Mouse (Mus musculus) cerebellum, postnatal 4 days (tissue): ENCODE measurements around the gene Sgcb.
"Not testable (repeated sequence)": the region's sequence is repeated elsewhere in the genome, so short reads cannot be mapped to it uniquely, and the experiment has no call there.

Experiments
- DNase-seq, 2 experiments: peaks; one replicate each; pipeline ENCODE4 v3.0.0; 2022; ENCODE audit warnings: low spot score in 2 of 2, mixed read lengths in 1 of 2

The Sgcb gene

GRCm38 (mm10) chr5:73633141-73633540 lies 14.4 kb downstream of the Sgcb start:
- peak; percentile 82 to 87 for DNase-seq

GRCm38 (mm10) chr5:73632291-73632690 lies 15.3 kb downstream of the Sgcb start, which contains the start of gene Lrrc66:
TSS of gene Lrrc66 (minus strand) at chr5:73632526.
- no peak for DNase-seq

- DNase-seq: no peak
Observed at GRCm38 (mm10) chr5:73631001-73631558, 16.5 kb downstream of the Sgcb start.

- DNase-seq: no peak
Observed at GRCm38 (mm10) chr5:73630141-73630540, 17.4 kb downstream of the Sgcb start.

GRCm38 (mm10) chr5:73627991-73628390 lies 19.6 kb downstream of the Sgcb start:
- DNase-seq: no peak

- no peak for DNase-seq
Observed at GRCm38 (mm10) chr5:73627559-73627958, 20.0 kb downstream of the Sgcb start.

GRCm38 (mm10) chr5:73626842-73627241 lies 20.7 kb downstream of the Sgcb start:
- no peak for DNase-seq

- DNase-seq: no peak
Observed at GRCm38 (mm10) chr5:73625505-73625904, 22.1 kb downstream of the Sgcb start.

GRCm38 (mm10) chr5:73618969-73619368 lies 28.6 kb downstream of the Sgcb start:
- no peak for DNase-seq

- DNase-seq: no peak
Observed at GRCm38 (mm10) chr5:73615211-73615610, 32.4 kb downstream of the Sgcb start.

GRCm38 (mm10) chr5:73613296-73613695 lies 34.3 kb downstream of the Sgcb start:
- no peak for DNase-seq

GRCm38 (mm10) chr5:73611071-73611470 lies 36.5 kb downstream of the Sgcb start:
- DNase-seq: no peak

- no peak for DNase-seq
Observed at GRCm38 (mm10) chr5:73604964-73605363, 42.6 kb downstream of the Sgcb start.

GRCm38 (mm10) chr5:73604542-73604941 lies 43.0 kb downstream of the Sgcb start:
- no peak for DNase-seq

- DNase-seq: no peak
Observed at GRCm38 (mm10) chr5:73602865-73603264, 44.7 kb downstream of the Sgcb start.

GRCm38 (mm10) chr5:73601361-73601763 lies 46.2 kb downstream of the Sgcb start:
- DNase-seq: no peak

GRCm38 (mm10) chr5:73599991-73600390 lies 47.6 kb downstream of the Sgcb start:
- DNase-seq: no peak

GRCm38 (mm10) chr5:73598943-73599695 lies 48.5 kb downstream of the Sgcb start:
- DNase-seq: no peak

GRCm38 (mm10) chr5:73587119-73587518 lies 60.5 kb downstream of the Sgcb start:
- DNase-seq: no peak

- DNase-seq: no peak
Observed at GRCm38 (mm10) chr5:73586597-73586996, 61.0 kb downstream of the Sgcb start.

- DNase-seq: no peak
Observed at GRCm38 (mm10) chr5:73585212-73586115, 62.1 kb downstream of the Sgcb start.

GRCm38 (mm10) chr5:73584011-73584410 lies 63.6 kb downstream of the Sgcb start:
- not testable (repeated sequence) for DNase-seq
